Mouse (Mus musculus): ENCODE measurements around the gene Mink1.

- no peak for TF ChIP-seq HCFC1 (IDR thresholded peaks at IDR 0.05; ENCODE audit: borderline replicate concordance, insufficient read depth, low read length)
- no peak for TF ChIP-seq CHD2 (IDR thresholded peaks at IDR 0.05; ENCODE audit: low read depth, low read length)
- TF ChIP-seq ZC3H11A (IDR thresholded peaks at IDR 0.05; ENCODE audit: borderline replicate concordance, low read depth, low read length): no peak
These were observed 78.6 kb downstream of the Mink1 start for GRCm38 (mm10) chr11:70641241-70641640.

Measured in ES-E14 (cell line).